Mouse (Mus musculus): Measurements from ENCODE around the gene Ptbp3.

Ptbp3 gene

GRCm38 (mm10) chr4:59429128-59429527, 120.0 kb downstream of the Ptbp3 start:
- no peak for DNase-seq

DNA sequence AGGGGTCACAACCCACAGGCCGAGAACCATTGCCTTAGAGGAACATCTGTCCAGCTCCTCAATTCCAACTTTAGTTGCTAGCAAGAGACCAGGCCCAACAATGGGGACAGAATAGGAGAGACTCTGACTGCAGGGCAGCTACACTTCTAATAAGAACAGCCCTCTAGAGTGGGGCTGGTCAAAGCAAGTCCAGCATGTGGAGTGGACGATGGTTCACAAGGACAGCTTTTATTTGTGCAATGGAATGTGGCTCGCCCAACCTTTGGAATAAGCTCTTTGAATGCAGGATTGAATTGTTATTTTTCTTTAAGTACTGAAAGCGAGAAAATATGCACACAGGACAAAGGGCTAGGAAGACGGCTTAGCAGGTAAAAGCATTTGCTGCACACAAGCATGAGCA, 122.7 kb downstream of the Ptbp3 start:
- no peak for DNase-seq

DNA sequence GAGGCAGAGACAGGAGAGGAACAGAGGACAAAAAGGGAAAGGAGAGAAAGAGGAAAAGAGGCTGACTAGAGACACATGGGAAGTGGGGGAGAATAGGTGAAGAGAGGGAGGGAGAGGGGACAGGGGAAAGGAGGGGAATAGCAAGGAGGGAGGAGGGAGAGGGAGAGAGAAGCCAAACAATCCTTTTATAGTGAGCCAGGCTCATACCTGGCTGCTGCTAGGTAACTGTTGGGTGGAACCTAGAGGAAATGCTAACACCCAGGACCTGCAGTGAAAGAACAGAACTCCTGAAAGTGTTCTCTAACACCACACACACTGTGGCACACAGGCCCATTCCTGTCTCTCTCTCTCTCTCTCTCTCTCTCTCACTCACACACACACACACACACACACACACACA, 126.4 kb downstream of the Ptbp3 start:
- DNase-seq = no peak

DNA sequence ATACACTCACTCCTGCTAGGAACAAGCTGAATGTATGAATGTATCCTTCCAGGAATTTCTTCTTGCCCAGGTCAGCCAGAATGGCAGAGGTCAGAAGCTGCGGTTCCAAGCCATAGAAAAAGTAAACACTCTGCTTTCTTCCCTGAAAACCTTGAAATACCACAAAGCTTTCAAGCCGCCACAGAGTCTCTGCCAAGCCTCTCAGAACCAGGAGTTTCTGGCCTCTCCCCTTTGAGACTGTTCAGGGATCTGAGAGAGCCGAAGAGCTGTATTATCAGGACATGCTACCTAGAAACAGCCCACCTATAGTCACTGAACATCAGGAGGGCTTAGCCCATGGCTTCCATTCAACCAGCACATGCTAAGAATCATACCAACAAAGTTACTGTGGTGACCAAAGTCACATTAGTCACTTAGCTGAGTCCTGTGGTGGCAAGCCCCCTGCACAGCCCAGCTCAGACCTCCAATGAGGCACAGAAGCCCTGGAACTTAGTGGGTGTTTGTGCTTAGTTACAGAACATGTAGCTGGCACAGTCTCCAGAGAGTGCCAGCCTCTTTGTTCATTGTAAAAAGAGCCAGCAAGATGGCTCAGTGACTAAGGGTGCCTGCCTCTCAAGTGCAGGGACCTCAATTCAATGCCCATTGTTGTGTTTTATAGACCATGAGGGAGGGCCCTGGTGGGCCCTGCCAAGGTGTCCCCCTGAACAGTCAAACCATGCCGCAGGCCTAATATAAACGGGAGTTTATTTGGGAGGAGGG, 127.0 kb downstream of the Ptbp3 start:
- DNase-seq = no peak

Measured in kidney, postnatal 14 days (tissue).